Comparison of ENCODE assay signal across 22 mouse cellular contexts in genomic region chr5:49408351-49408750, GRCm38 (mm10).
"Had no signal": no experiment of that assay in that cellular context is flagged by ENCODE, and none has a peak within 500 bp of the region (broad histone marks: within the 10 kb centered on the region; RNA-seq: fewer than 3 reads in every experiment).

No protein-coding gene starts in this region.

- H3K27me3 ChIP-seq: heart, embryonic 13.5 days; heart, embryonic 15.5 days; hindbrain, embryonic 12.5 days; intestine, embryonic 15.5 days; limb, embryonic 12.5 days; liver, embryonic 13.5 days had no signal

- H3K9me3 ChIP-seq: heart, embryonic 13.5 days; heart, embryonic 15.5 days; hindbrain, embryonic 12.5 days; intestine, embryonic 15.5 days; limb, embryonic 10.5 days; limb, embryonic 12.5 days; liver, embryonic 13.5 days had no signal

- H3K36me3 ChIP-seq: heart, embryonic 13.5 days; heart, embryonic 15.5 days; hindbrain, embryonic 12.5 days; intestine, embryonic 15.5 days; limb, embryonic 10.5 days; limb, embryonic 12.5 days; liver, embryonic 13.5 days had no signal

- DNase-seq: gastrocnemius, postnatal 14 days; gastrocnemius, postnatal 36 days; heart, adult 11 months; heart, adult 2 months; heart, postnatal 14 days; heart, postnatal 36 days; kidney, adult 18-20 months; kidney, adult 8-10 months; kidney, postnatal 10 days; kidney, postnatal 25 days; kidney, postnatal 4 days; liver; liver, embryonic 13.5 days had no signal

- H3K4me3 ChIP-seq: heart, adult 2 months; heart, embryonic 13.5 days; heart, embryonic 15.5 days; hindbrain, embryonic 12.5 days; intestine, embryonic 15.5 days; layer of hippocampus, adult 2 months; left cerebral cortex, adult 2 months; limb, embryonic 10.5 days; limb, embryonic 12.5 days; liver, embryonic 13.5 days had no signal

- H3K27ac ChIP-seq: heart, adult 2 months; heart, embryonic 13.5 days; heart, embryonic 15.5 days; hindbrain, embryonic 12.5 days; hindbrain, embryonic 14.5 days; intestine, embryonic 15.5 days; layer of hippocampus, adult 2 months; left cerebral cortex, adult 2 months; limb, embryonic 10.5 days; limb, embryonic 12.5 days; liver, embryonic 13.5 days had no signal

- H3K4me1 ChIP-seq: heart, embryonic 13.5 days; heart, embryonic 15.5 days; hindbrain, embryonic 12.5 days; intestine, embryonic 15.5 days; limb, embryonic 10.5 days; limb, embryonic 12.5 days; liver, embryonic 13.5 days had no signal
